Mouse (Mus musculus) central nervous system, embryonic 11.5 days (tissue): Measurements from ENCODE around the gene Gm10057. TPM values are rescaled to one million over a fixed set of nuclear protein-coding genes. Genes with fewer than 3 reads are reported as not detected.

Experiments
- polyA plus RNA-seq: library from polyadenylated mRNA; depleted of rRNA; stranded (reverse); fragments of >200 nt; gene quantifications from 2 replicates; pipeline ENCODE4 v1.2.3, GENCODE M21; 2012; rRNA removed

Gene Gm10057
- polyA plus RNA-seq = not detected in 2 replicates

GRCm38 (mm10) chrX:154054939-154055338 lies at the start of gene Gm10057:
Gene Gm10057 (minus strand): TSS chrX:154055039.

DNA sequence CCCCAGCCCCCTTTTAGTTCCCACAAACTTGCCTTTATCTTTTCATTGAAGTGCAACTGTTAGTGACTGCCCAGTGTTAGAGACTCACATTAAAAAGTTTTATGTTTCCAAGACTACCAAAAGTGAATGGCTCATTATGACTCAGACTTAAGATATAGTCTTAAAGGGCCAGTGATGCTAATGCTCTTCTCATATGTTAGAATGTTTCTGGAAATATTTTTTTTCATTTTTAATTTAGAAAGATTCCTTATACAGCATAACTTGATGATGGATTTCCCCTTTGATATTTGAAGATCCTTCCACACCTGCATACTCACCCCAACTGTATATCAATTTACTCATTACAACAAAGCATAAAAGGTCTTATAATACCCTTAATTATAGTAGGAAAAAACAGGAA lies 21.1 kb downstream of the Gm10057 start, which contains the start of gene 4921511M17Rik:
Gene 4921511M17Rik (minus strand): TSS at position 101 of the 400 bp plus-strand sequence.

GRCm38 (mm10) chrX:154012540-154012939 lies 42.3 kb downstream of the Gm10057 start, which contains the start of gene Samt1:
Gene Samt1 (minus strand): TSS chrX:154012640.

Other genes with a start within 250 kb of the Gm10057 start
- 11.9 and 18.2 TPM in 2 replicates for gene Spin2c, start 222.8 kb downstream of the Gm10057 start, polyA plus RNA-seq
- gene Samt1, start 42.4 kb downstream of the Gm10057 start, polyA plus RNA-seq = not detected in 2 replicates
- gene 4921511M17Rik, start 21.2 kb downstream of the Gm10057 start, polyA plus RNA-seq = not detected in 2 replicates
- not detected in 2 replicates for gene Gm15140, start 65.6 kb upstream of the Gm10057 start, polyA plus RNA-seq